Mouse (Mus musculus) spleen, adult 2 months (tissue): Measurements from ENCODE around the gene Pigu. TPM values are rescaled to one million over a fixed set of nuclear protein-coding genes. Genes with fewer than 3 reads are reported as not detected.

ENCODE experiments used
- DNase-seq, 2 experiments: peaks; one replicate each; pipeline versions ENCODE4 v3.0.0 to v3.0.0-alpha.2; 2012 to 2021; ENCODE audit warnings: low spot score in 2 of 2, low read depth in 1 of 2
- H3K27ac ChIP-seq: fragments of 200-500 bp; 2 replicates; pipeline ENCODE4 v1.5.1; 2012; ENCODE audit warnings: low read length, inconsistent platforms; ENCODE audit not compliant: insufficient read depth
- H3K27me3 ChIP-seq: fragments of 200-500 bp; 2 replicates; pipeline ENCODE4 v1.6.1; 2012; ENCODE audit warnings: mild to moderate bottlenecking, moderate library complexity, low read length, inconsistent platforms; ENCODE audit not compliant: control insufficient read depth, insufficient read depth
- H3K36me3 ChIP-seq: fragments of 200-500 bp; 2 replicates; pipeline ENCODE4 v1.6.1; 2012; ENCODE audit warnings: mild to moderate bottlenecking, low read length, inconsistent platforms; ENCODE audit not compliant: control insufficient read depth, insufficient read depth
- H3K4me1 ChIP-seq: fragments of 200-500 bp; 2 replicates; pipeline ENCODE4 v1.6.1; 2011; ENCODE audit warnings: inconsistent platforms; ENCODE audit not compliant: control insufficient read depth, insufficient read depth, insufficient read length
- H3K4me3 ChIP-seq: fragments of 200-500 bp; 2 replicates; pipeline ENCODE4 v1.5.1; 2011; ENCODE audit warnings: mild to moderate bottlenecking, inconsistent platforms; ENCODE audit not compliant: insufficient read depth, insufficient read length; ENCODE audit errors: extremely low read depth
- CTCF ChIP-seq: fragments of 200-500 bp; IDR thresholded peaks from 2 replicates; pipeline ENCODE4 v1.5.1; 2011; ENCODE audit warnings: mild to moderate bottlenecking, inconsistent platforms; ENCODE audit not compliant: insufficient read depth, insufficient read length, insufficient replicate concordance; ENCODE audit errors: extremely low read depth
- POLR2A ChIP-seq: fragments of 200-500 bp; IDR thresholded peaks from 2 replicates; pipeline ENCODE4 v1.6.1; 2011; ENCODE audit warnings: low read depth, low read length, inconsistent platforms
- WGBS: fragments of 180-500 bp; shearing (Covaris S2); methylation state at CpG from one replicate; pipeline ENCODE4 v1.1.7; 2018; 5-methylcytosine and 5-hydroxymethylcytosine counted together
- polyA plus RNA-seq: library from polyadenylated mRNA; depleted of rRNA; stranded (reverse); fragments of >200 nt; gene quantifications from 2 replicates; pipeline ENCODE4 v1.2.3, GENCODE M21; 2012

Pigu gene
- polyA plus RNA-seq, 1 experiment, result 16.0 TPM

DNA sequence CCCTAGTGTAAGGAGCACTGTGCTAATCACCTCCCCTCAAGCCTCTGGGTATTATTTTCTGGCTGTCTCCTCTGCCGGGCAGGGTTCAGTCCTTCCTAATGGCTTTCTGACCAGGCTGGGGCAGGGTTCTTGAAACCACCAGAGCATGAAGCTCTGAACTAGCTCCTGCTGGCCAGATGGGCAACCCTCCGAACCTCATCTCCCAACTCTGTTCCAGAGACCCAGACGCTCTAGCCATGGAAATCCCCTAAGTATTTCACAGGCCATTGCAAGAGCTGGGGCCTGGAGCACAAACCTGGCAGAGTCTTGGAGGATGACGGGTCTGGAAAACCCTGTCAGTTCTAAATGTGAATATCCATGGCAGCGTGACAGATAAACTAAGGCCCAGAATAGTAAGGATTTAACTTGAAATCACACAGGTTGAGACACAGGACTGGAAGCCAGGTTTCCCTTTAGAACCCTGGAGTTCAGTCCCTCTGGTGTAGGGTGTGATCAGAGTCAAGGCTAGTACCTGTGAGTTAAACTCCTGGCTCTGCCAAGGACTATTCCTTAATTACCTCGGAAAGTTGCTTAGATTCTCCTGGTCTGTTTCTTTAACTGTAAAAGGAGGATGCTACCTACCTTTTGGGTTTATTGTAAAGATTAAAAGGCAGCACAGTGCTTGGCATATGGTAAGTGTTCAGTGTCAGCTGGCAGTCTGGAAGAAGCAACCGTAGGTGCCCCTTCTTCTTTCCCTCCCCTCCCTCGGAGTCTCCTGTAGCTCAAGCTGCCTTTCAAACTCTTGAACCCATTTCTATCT is 23.2 kb upstream of the Pigu start, which contains the start of gene Trp53inp2:
Gene Trp53inp2 (plus strand): TSS at position 799 of the 799 bp plus-strand sequence.
- no peak for TF ChIP-seq CTCF
- no peak for TF ChIP-seq POLR2A
- Histone ChIP-seq H3K27ac (peak within 1 kb of the TSS; percentile 98), H3K4me3 (peak within 1 kb of the TSS; percentile 85), H3K36me3 (no peaks in the 10 kb centered on the region), H3K4me1 (no peaks in the 10 kb centered on the region; the same call in none of the 2 replicates), H3K27me3 (no peaks in the 10 kb centered on the region)
- no peak for DNase-seq
- 62% methylated on average over 8 of the region's 8 CpGs for WGBS

- WGBS, result 89% methylated on average over 10 of the region's 10 CpGs
- no peak overlapping the region for H3K27ac ChIP-seq
- H3K36me3 ChIP-seq, result no peaks in the 10 kb centered on the region
- H3K4me3 ChIP-seq, result no peak overlapping the region
- no peaks in the 10 kb centered on the region for H3K27me3 ChIP-seq
- DNase-seq, result no peak
- TF ChIP-seq CTCF (no peak), POLR2A (no peak)
- no peaks in the 10 kb centered on the region for H3K4me1 ChIP-seq
Measured at GRCm38 (mm10) chr2:155376191-155376590, 19.0 kb upstream of the Pigu start.

DNA sequence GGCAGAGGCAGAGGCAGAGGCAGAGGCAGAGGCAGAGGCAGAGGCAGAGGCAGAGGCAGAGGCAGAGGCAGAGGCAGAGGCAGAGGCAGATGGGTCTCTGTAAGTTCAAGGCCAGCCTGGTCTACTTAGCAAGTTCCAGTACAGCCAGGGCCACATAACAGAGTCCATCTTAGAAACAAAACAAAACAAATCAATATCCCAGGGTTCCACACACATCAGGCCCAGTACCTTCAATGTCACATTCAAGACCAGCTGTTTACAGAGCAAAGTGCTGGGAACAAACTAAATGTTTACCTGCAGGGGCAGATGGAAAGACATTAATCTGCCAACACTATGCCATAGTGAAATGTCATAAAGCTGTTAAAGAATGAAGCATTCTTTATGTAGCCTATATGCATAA is 17.3 kb upstream of the Pigu start:
- no peak for TF ChIP-seq CTCF
- no peak for TF ChIP-seq POLR2A
- Histone ChIP-seq H3K4me3 (no peak overlapping the region), H3K27ac (no peak overlapping the region), H3K36me3 (no peaks in the 10 kb centered on the region), H3K27me3 (no peaks in the 10 kb centered on the region), H3K4me1 (no peaks in the 10 kb centered on the region)
- DNase-seq, result no peak

- Histone ChIP-seq H3K36me3 (no peaks in the 10 kb centered on the region), H3K4me1 (no peaks in the 10 kb centered on the region), H3K4me3 (no peak overlapping the region), H3K27ac (no peak overlapping the region), H3K27me3 (no peaks in the 10 kb centered on the region)
- TF ChIP-seq CTCF (no peak), POLR2A (no peak)
- DNase-seq, result no peak
- WGBS, result 72% methylated on average over 1 of the region's 1 CpGs
Measured at GRCm38 (mm10) chr2:155373886-155374285, 16.7 kb upstream of the Pigu start.

- Histone ChIP-seq H3K4me3 (no peak overlapping the region), H3K27me3 (no peaks in the 10 kb centered on the region), H3K36me3 (no peaks in the 10 kb centered on the region), H3K27ac (no peak overlapping the region), H3K4me1 (no peaks in the 10 kb centered on the region)
- TF ChIP-seq POLR2A (no peak), CTCF (no peak)
- no peak for DNase-seq
- WGBS, result 63% methylated on average over 1 of the region's 1 CpGs
Measured at GRCm38 (mm10) chr2:155373302-155373701, 16.1 kb upstream of the Pigu start.

DNA sequence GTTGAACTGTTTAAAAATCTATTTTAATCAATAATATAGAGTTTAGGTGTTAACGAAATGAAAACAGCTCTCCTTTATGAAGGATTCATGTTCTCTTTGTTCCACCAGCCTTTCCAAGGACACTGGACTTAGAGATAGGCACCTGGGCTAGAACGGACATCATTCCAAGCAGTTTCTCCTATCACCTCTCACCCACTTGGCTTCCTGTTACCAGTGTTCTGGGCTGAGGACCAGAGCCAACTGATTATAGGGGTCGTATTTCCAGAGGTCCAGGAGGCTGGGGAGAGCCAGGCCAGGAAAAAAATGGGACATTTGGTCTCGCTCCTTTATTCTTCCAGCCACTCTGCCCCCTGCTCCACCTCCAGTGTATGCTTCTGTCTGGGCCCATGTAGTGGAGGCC is 15.2 kb upstream of the Pigu start:
- WGBS, result 82% methylated on average over 4 of the region's 4 CpGs
- no peaks in the 10 kb centered on the region for H3K36me3 ChIP-seq
- H3K27me3 ChIP-seq, result no peaks in the 10 kb centered on the region
- no peak overlapping the region for H3K4me3 ChIP-seq
- no peak overlapping the region for H3K27ac ChIP-seq
- TF ChIP-seq POLR2A (no peak), CTCF (no peak)
- DNase-seq, result no peak
- no peaks in the 10 kb centered on the region for H3K4me1 ChIP-seq

DNA sequence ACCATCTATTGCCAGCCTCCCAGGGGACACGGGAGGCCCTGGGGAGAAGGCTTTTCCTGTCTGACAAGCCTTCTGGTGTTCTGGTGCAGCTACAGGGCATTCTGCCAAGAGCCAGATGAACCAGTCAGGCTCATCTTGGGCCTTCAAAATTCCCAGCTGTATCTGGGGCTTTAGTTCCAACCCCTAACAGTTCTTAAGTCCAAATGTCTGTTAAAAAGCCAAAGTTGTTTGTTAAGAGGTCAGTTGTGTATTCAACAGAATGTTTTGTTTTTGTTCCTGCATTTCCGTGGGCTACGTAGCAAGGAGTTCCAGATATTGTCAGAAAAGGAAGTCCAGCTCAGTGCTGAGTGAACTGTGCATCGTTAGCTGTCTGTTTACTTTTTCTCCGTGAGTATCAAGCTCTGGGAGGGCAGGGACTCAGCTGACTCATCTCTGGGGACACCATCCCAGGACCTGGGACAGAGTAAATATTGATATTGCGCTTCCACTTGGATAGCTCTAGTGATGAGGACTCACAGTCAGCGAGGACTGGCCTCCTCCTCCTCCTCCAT is 12.2 kb upstream of the Pigu start:
- Histone ChIP-seq H3K4me1 (no peaks in the 10 kb centered on the region), H3K27ac (no peak overlapping the region), H3K36me3 (no peaks in the 10 kb centered on the region), H3K4me3 (no peak overlapping the region), H3K27me3 (no peaks in the 10 kb centered on the region)
- WGBS, result 57% methylated on average over 7 of the region's 7 CpGs
- TF ChIP-seq CTCF (no peak), POLR2A (no peak)
- DNase-seq, result no peak
